Mouse (Mus musculus) lung, embryonic 14.5 days (tissue): ENCODE measurements around the gene Chd1l. TPM values are rescaled to one million over a fixed set of nuclear protein-coding genes. Genes with fewer than 3 reads are reported as not detected.
A peak's percentile ranks its signal among the peaks of the same experiment; 100 is the strongest.

ENCODE experiments used
- ATAC-seq: fragments of 200-750 bp; cut with Nextera tagmentation; 2 replicates; pipeline ENCODE4 v1.8.0; 2017; ENCODE audit warnings: mild to moderate bottlenecking, moderate TSS enrichment, moderate library complexity; ENCODE audit not compliant: insufficient read depth
- DNase-seq: peaks from one replicate; pipeline ENCODE4 v3.0.0-alpha.2; 2015
- H3K27ac ChIP-seq: fragments of 300-500 bp; sonication (generic); 2 replicates; pipeline ENCODE4 v1.5.1; 2014; ENCODE audit warnings: low read depth, mild to moderate bottlenecking, moderate library complexity
- H3K27me3 ChIP-seq: fragments of 300-500 bp; sonication (generic); 2 replicates; pipeline ENCODE4 v1.6.1; 2014; ENCODE audit warnings: low read length, control low read depth; ENCODE audit not compliant: insufficient read depth
- H3K36me3 ChIP-seq: fragments of 300-500 bp; sonication (generic); 2 replicates; pipeline ENCODE4 v1.6.1; 2014; ENCODE audit warnings: control low read depth; ENCODE audit not compliant: insufficient read depth
- H3K4me1 ChIP-seq: fragments of 300-500 bp; sonication (generic); 2 replicates; pipeline ENCODE4 v1.6.1; 2014; ENCODE audit warnings: antibody characterized with exemption, control low read depth; ENCODE audit not compliant: insufficient read depth
- H3K4me2 ChIP-seq: fragments of 300-500 bp; sonication (generic); 2 replicates; pipeline ENCODE4 v1.6.1; 2014; ENCODE audit warnings: mild to moderate bottlenecking
- H3K4me3 ChIP-seq: fragments of 300-500 bp; sonication (generic); 2 replicates; pipeline ENCODE4 v1.5.1; 2014; ENCODE audit warnings: low read depth, low read length
- H3K9ac ChIP-seq: fragments of 300-500 bp; sonication (generic); 2 replicates; pipeline ENCODE4 v1.6.1; 2014
- H3K9me3 ChIP-seq: fragments of 300-500 bp; sonication (generic); 2 replicates; pipeline ENCODE4 v1.6.1; 2016; ENCODE audit warnings: low read depth, low read length, control low read depth
- CTCF ChIP-seq: IDR thresholded peaks from 2 replicates; pipeline ENCODE4 v1.5.1; 2016; ENCODE audit warnings: antibody characterized with exemption, low read depth
- WGBS: fragments of 180-500 bp; shearing (Covaris S2); extraction: QIAGEN DNeasy Blood & Tissue Kit; methylation state at CpG from one replicate; pipeline ENCODE4 v1.1.7; 2014; 5-methylcytosine and 5-hydroxymethylcytosine counted together
- polyA plus RNA-seq: library from polyadenylated mRNA; unstranded; fragments of >200 nt; fragmentation: Nextera tagmentation; extraction: Ambion mirVana; gene quantifications from 2 replicates; pipeline ENCODE4 v1.2.1, GENCODE M21; 2014

Gene Chd1l
- polyA plus RNA-seq, 1 experiment from 2014 or later = 16.6 TPM

GRCm38 (mm10) chr3:97617899-97618298, 7.9 kb upstream of the Chd1l start:
- no peak for TF ChIP-seq CTCF
- WGBS = 61% methylated on average over 8 of the region's 8 CpGs
- Histone ChIP-seq H3K4me1 (no peaks in the 10 kb centered on the region), H3K27ac (no peak overlapping the region), H3K9ac (no peak overlapping the region), H3K9me3 (no peaks in the 10 kb centered on the region), H3K4me3 (no peak overlapping the region), H3K36me3 (no peaks in the 10 kb centered on the region), H3K4me2 (no peak overlapping the region), H3K27me3 (no peaks in the 10 kb centered on the region)
- ATAC-seq (no peak), DNase-seq (no peak)

- 78% methylated on average over 18 of the region's 19 CpGs for WGBS
- no peak for ATAC-seq
- Histone ChIP-seq H3K27me3 (no peaks in the 10 kb centered on the region), H3K27ac (no peak overlapping the region), H3K4me1 (no peaks in the 10 kb centered on the region), H3K4me2 (no peak overlapping the region), H3K9me3 (no peaks in the 10 kb centered on the region), H3K36me3 (no peaks in the 10 kb centered on the region), H3K4me3 (no peak overlapping the region), H3K9ac (no peak overlapping the region)
- DNase-seq = no peak
- no peak for TF ChIP-seq CTCF
These were observed 7.3 kb upstream of the Chd1l start for GRCm38 (mm10) chr3:97617091-97617825.

DNA sequence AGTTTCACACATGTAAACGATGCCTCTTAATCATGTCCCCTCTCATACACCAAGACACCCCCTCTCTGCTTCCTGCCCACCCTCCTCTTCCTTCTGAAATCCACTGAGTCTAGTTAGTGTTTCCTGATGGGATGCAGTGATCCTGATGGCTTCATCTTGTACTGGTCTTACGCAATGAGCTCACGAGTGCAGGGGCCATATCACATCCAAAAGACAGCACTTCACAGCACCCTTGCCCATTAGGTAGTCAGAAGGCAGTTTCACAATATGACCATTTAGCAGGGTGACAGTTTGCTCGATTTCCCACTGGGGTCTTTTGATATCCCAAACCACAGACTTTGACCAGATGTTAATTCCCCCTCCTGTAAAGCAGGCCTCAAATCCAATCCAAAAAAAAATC, 5.9 kb upstream of the Chd1l start:
- no peaks in the 10 kb centered on the region for H3K27me3 ChIP-seq
- H3K9me3 ChIP-seq = no peaks in the 10 kb centered on the region
- TF ChIP-seq CTCF = no peak
- no peak overlapping the region for H3K4me3 ChIP-seq
- 80% methylated on average over 4 of the region's 4 CpGs for WGBS
- DNase-seq = no peak
- H3K36me3 ChIP-seq = no peaks in the 10 kb centered on the region
- no peaks in the 10 kb centered on the region for H3K4me1 ChIP-seq
- no peak for ATAC-seq
- no peak overlapping the region for H3K4me2 ChIP-seq
- H3K27ac ChIP-seq = no peak overlapping the region
- no peak overlapping the region for H3K9ac ChIP-seq

DNA sequence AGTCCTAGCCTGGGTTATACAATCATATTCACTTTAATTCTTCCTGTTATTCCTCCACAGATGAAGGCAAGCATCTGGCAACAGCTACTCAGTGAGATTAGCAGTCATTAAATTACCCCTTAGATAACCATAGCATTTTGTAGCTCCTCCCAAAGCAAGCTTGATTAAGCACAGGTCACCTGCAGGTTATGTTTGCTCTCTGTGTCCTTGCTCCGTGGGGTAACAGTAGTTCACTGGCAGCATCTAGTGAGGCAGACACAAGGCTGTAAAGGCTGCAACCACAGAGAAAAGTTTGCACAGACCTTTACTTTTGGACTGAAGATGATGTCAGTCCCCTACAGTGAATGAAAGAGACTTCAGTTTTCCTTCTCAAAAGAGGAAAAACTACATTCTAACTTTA, 5.2 kb upstream of the Chd1l start:
- H3K9ac ChIP-seq = no peak overlapping the region
- 6% methylated on average over 1 of the region's 1 CpGs for WGBS
- H3K4me3 ChIP-seq = no peak overlapping the region
- H3K4me2 ChIP-seq = no peak overlapping the region
- H3K27ac ChIP-seq = no peak overlapping the region
- DNase-seq = no peak
- H3K9me3 ChIP-seq = no peaks in the 10 kb centered on the region
- H3K4me1 ChIP-seq = no peaks in the 10 kb centered on the region
- ATAC-seq = no peak
- no peaks in the 10 kb centered on the region for H3K36me3 ChIP-seq
- no peaks in the 10 kb centered on the region for H3K27me3 ChIP-seq
- TF ChIP-seq CTCF = no peak

DNA sequence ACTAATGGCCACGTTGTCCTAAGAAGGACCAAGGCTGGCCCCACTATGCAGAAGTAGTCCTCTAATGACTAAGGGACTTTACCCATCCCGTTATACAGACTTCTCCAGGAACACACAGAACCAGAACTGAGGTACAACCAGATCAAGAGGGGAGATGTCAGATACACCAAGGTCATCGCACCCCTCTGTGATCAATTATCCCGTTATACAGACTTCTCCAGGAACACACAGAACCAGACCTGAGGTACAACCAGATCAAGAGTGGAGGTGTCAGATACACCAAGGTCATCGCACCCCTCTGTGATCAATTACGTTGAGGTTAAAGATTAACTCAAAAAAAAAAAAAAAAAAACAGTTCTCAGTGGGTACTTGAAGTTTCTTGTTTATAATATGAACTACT, 1.0 kb upstream of the Chd1l start:
- no peak for TF ChIP-seq CTCF
- no peak overlapping the region for H3K4me3 ChIP-seq
- H3K27me3 ChIP-seq = no peaks in the 10 kb centered on the region
- ATAC-seq (no peak), DNase-seq (no peak)
- no peak overlapping the region for H3K4me2 ChIP-seq
- WGBS = 81% methylated on average over 6 of the region's 6 CpGs
- H3K27ac ChIP-seq = no peak overlapping the region
- H3K9me3 ChIP-seq = no peaks in the 10 kb centered on the region
- no peaks in the 10 kb centered on the region for H3K36me3 ChIP-seq
- 0 out of 2 replicates have a peak, but pooled peaks cover 3% of the 10 kb centered on the region for H3K4me1 ChIP-seq
- H3K9ac ChIP-seq = no peak overlapping the region

DNA sequence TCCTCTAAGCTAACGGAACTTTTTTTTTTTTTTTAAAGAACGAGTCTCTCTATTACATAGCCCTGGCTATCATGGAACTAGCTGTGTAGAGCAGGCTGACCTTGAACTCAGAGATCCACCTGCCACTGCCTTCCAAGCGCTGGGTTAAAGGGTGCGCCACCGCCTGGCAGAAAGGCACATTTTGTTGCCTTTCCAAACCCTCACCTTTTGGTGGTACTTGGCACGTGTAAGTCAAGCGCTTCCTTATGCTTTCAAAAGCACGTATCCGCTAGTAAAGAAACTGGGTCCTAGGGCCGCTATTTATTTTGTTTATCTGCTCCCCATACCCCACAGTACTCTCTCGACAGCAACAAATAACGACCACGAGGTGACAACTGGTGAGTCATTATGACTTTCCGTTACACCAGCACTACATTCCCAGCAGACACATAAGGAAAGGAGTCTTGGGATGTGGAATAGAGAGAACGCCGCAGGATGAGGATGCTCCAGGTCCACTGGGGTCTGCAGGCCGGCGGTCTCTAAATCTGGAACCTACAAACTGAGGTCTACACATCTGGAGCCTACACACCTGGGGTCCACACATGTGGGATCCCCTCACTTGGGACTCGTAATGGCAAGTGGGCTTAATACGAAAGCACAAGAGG, 680 bp downstream of the Chd1l start:
- H3K4me2 ChIP-seq = peak overlapping the region; percentile 87
- 0 out of 2 replicates have a peak, but pooled peaks cover 3% of the 10 kb centered on the region for H3K4me1 ChIP-seq
- H3K27ac ChIP-seq = peak overlapping the region; percentile 92; the same call in 1 of the 2 replicates
- peak overlapping the region; percentile 73 for H3K9ac ChIP-seq
- no peaks in the 10 kb centered on the region for H3K9me3 ChIP-seq
- H3K27me3 ChIP-seq = no peaks in the 10 kb centered on the region
- peak; percentile 60 for TF ChIP-seq CTCF
- DNase-seq (peak; percentile 39), ATAC-seq (peak; percentile 12)
- no peaks in the 10 kb centered on the region for H3K36me3 ChIP-seq
- peak overlapping the region; percentile 69 for H3K4me3 ChIP-seq
- WGBS = 4% methylated on average over 20 of the region's 20 CpGs

DNA sequence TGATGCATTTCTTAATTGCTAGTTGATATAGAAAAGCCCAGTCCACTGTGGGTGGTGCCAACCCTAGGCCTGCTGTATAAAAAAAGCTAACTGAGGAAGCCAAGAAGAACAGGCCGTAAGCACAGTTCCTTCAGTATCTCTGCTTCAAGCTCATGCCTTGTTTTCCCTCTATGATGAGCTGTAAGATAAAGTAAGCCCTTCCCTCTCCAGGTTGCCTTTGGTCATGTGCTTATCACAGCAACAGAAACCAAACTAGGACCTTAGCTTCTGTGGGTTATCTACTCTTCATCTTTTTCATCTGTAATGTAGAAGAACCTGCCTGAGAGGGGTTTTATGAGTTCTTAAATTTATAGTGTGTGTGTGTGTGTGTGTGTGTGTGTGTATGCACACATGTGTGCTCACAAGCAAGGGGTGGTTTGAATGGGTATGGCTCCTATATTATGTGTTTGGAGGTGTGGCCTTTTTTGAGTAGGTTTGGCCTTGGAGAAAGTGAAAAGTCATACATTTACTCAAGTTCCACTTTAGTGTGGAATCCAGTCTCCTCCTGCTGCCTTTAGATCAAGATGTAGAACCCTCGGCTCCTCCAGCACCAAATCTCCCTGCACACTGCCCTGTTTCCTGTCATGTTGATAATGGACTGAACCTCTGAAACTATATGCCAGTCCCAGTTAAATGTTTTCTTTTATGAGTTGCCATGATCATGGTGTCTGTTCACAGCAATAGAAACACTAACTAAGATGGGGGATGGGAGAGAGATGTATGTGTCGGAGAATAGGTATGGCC, 9.8 kb downstream of the Chd1l start:
- Histone ChIP-seq H3K4me3 (no peak overlapping the region), H3K4me2 (no peak overlapping the region), H3K36me3 (peaks cover 5% of the 10 kb centered on the region; the same call in 1 of the 2 replicates), H3K4me1 (no peaks in the 10 kb centered on the region), H3K9me3 (no peaks in the 10 kb centered on the region), H3K9ac (no peak overlapping the region), H3K27ac (no peak overlapping the region), H3K27me3 (no peaks in the 10 kb centered on the region)
- no peak for TF ChIP-seq CTCF
- 89% methylated on average over 3 of the region's 3 CpGs for WGBS
- ATAC-seq (no peak), DNase-seq (no peak)
